Mouse (Mus musculus) liver, embryonic 14.5 days (tissue): ENCODE measurements around the gene Kif1c.

Experiments
- CTCF ChIP-seq: IDR thresholded peaks from 2 replicates; pipeline ENCODE4 v1.5.1; 2016; ENCODE audit warnings: antibody characterized with exemption, low read depth, control low read depth
- EP300 ChIP-seq: IDR thresholded peaks from 2 replicates; pipeline ENCODE4 v1.6.1; 2016; ENCODE audit warnings: antibody characterized with exemption, low read depth

GRCm38 (mm10) chr11:70681897-70682581 lies 18.3 kb upstream of the Kif1c start:
- TF ChIP-seq CTCF: peak; percentile 64
- no peak for TF ChIP-seq EP300
